Mouse (Mus musculus) G1E (cell line): ENCODE results near the gene Gm21119.
"Not testable (repeated sequence)": the region's sequence is repeated elsewhere in the genome, so short reads cannot be mapped to it uniquely, and the experiment has no call there.

Experiments
- CTCF ChIP-seq: IDR thresholded peaks from 2 replicates; pipeline ENCODE4 v1.5.1; 2012; ENCODE audit warnings: low read depth, low read length, inconsistent platforms, mixed read lengths
- GATA1 ChIP-seq: IDR thresholded peaks from 2 replicates; pipeline ENCODE4 v1.6.1; 2012; ENCODE audit warnings: borderline replicate concordance, low read length, inconsistent platforms, mixed read lengths
- TAL1 ChIP-seq: conservative IDR thresholded peaks from 2 replicates; pipeline ENCODE4 v1.6.1; 2012; ENCODE audit warnings: low read depth, low read length, inconsistent platforms, mixed read lengths

GRCm38 (mm10) chr8:20590117-20590997 lies 24.4 kb upstream of the Gm21119 start:
- not testable (repeated sequence) for TF ChIP-seq GATA1, CTCF, TAL1
